Mouse (Mus musculus) neural tube, embryonic 11.5 days (tissue): ENCODE data around the gene Cpn1. TPM values are rescaled to one million over a fixed set of nuclear protein-coding genes. Genes with fewer than 3 reads are reported as not detected.
A peak's percentile ranks its signal among the peaks of the same experiment; 100 is the strongest.

Source experiments
- ATAC-seq: fragments of 200-750 bp; cut with Nextera tagmentation; 2 replicates; pipeline ENCODE4 v1.8.0; 2017; ENCODE audit warnings: moderate number of reproducible peaks, mild to moderate bottlenecking, moderate TSS enrichment, moderate library complexity; ENCODE audit not compliant: insufficient read depth, low FRiP score, low TSS enrichment
- DNase-seq: peaks from one replicate; pipeline ENCODE4 v3.0.0-alpha.2; 2015; ENCODE audit warnings: low spot score
- H3K27ac ChIP-seq: fragments of 300-500 bp; sonication (generic); 2 replicates; pipeline ENCODE4 v1.5.1; 2014; ENCODE audit warnings: low read depth, mild to moderate bottlenecking, low read length
- H3K27me3 ChIP-seq: fragments of 300-500 bp; sonication (generic); 2 replicates; pipeline ENCODE4 v1.6.1; 2014; ENCODE audit warnings: mild to moderate bottlenecking, low read length, mixed read lengths; ENCODE audit not compliant: control insufficient read depth, insufficient read depth
- H3K36me3 ChIP-seq: fragments of 300-500 bp; sonication (generic); 2 replicates; pipeline ENCODE4 v1.6.1; 2014; ENCODE audit warnings: mild to moderate bottlenecking, low read length, moderate library complexity, mixed read lengths; ENCODE audit not compliant: control insufficient read depth, insufficient read depth
- H3K4me1 ChIP-seq: fragments of 300-500 bp; sonication (generic); 2 replicates; pipeline ENCODE4 v1.6.1; 2014; ENCODE audit warnings: low read length, mixed read lengths; ENCODE audit not compliant: control insufficient read depth, insufficient read depth
- H3K4me2 ChIP-seq: fragments of 300-500 bp; sonication (generic); 2 replicates; pipeline ENCODE4 v1.6.1; 2014; ENCODE audit warnings: low read depth, mild to moderate bottlenecking, moderate library complexity
- H3K4me3 ChIP-seq: fragments of 300-500 bp; sonication (generic); 2 replicates; pipeline ENCODE4 v1.5.1; 2014; ENCODE audit warnings: low read depth, low read length
- H3K9ac ChIP-seq: fragments of 300-500 bp; sonication (generic); 2 replicates; pipeline ENCODE4 v1.6.1; 2014; ENCODE audit warnings: mild to moderate bottlenecking, low read length
- H3K9me3 ChIP-seq: fragments of 300-500 bp; sonication (generic); 2 replicates; pipeline ENCODE4 v1.6.1; 2016; ENCODE audit warnings: low read length; ENCODE audit not compliant: control insufficient read depth
- WGBS: fragments of 180-500 bp; shearing (Covaris S2); extraction: QIAGEN DNeasy Blood & Tissue Kit; methylation state at CpG from one replicate; pipeline ENCODE4 v1.1.7; 2014; 5-methylcytosine and 5-hydroxymethylcytosine counted together
- polyA plus RNA-seq: library from polyadenylated mRNA; unstranded; fragments of >200 nt; fragmentation: Nextera tagmentation; extraction: Ambion mirVana; gene quantifications from 2 replicates; pipeline ENCODE4 v1.2.1, GENCODE M21; 2014

Cpn1 gene
- 0.12 and 0.38 TPM in 2 replicates for polyA plus RNA-seq

- Histone ChIP-seq H3K4me1 (no peaks in the 10 kb centered on the region; the same call in 1 of the 2 replicates), H3K9ac (peak within 1 kb of the TSS; percentile 26; the same call in 1 of the 2 replicates), H3K4me2 (peak within 1 kb of the TSS; percentile 39), H3K36me3 (no peaks in the 10 kb centered on the region), H3K4me3 (no peak within 1 kb of the TSS), H3K27me3 (no peaks in the 10 kb centered on the region), H3K9me3 (no peaks in the 10 kb centered on the region), H3K27ac (no peak within 1 kb of the TSS)
- WGBS: 12% methylated on average over 30 of the region's 30 CpGs
- DNase-seq (peak; percentile 25), ATAC-seq (no peak)
Observed at GRCm38 (mm10) chr19:43986069-43986794, at the start of gene Cpn1. Gene Cpn1 (minus strand): TSS chr19:43986556.

GRCm38 (mm10) chr19:44033396-44033795 lies 47.0 kb upstream of the Cpn1 start:
- no peaks in the 10 kb centered on the region for H3K9me3 ChIP-seq
- H3K4me2 ChIP-seq: no peak overlapping the region
- no peaks in the 10 kb centered on the region for H3K27me3 ChIP-seq
- ATAC-seq: no peak
- no peak overlapping the region for H3K9ac ChIP-seq
- no peak for DNase-seq
- WGBS: 87% methylated on average over 5 of the region's 5 CpGs
- no peak overlapping the region for H3K27ac ChIP-seq
- H3K36me3 ChIP-seq: no peaks in the 10 kb centered on the region
- H3K4me3 ChIP-seq: no peak overlapping the region
- H3K4me1 ChIP-seq: no peaks in the 10 kb centered on the region

GRCm38 (mm10) chr19:44032046-44032744 lies 45.8 kb upstream of the Cpn1 start:
- H3K36me3 ChIP-seq: no peaks in the 10 kb centered on the region
- WGBS: 92% methylated on average over 11 of the region's 11 CpGs

GRCm38 (mm10) chr19:44030024-44030423 lies 43.7 kb upstream of the Cpn1 start:
- no peak for ATAC-seq
- Histone ChIP-seq H3K4me1 (no peaks in the 10 kb centered on the region), H3K36me3 (no peaks in the 10 kb centered on the region), H3K9me3 (no peaks in the 10 kb centered on the region), H3K4me2 (no peak overlapping the region), H3K27me3 (no peaks in the 10 kb centered on the region), H3K9ac (no peak overlapping the region), H3K27ac (no peak overlapping the region), H3K4me3 (no peak overlapping the region)
- WGBS: 92% methylated on average over 5 of the region's 5 CpGs
- DNase-seq: no peak

More at GRCm38 (mm10) chr19:44032046-44032744, 45.8 kb upstream of the Cpn1 start:
- H3K9ac ChIP-seq: no peak overlapping the region
- no peaks in the 10 kb centered on the region for H3K4me1 ChIP-seq
- no peak overlapping the region for H3K4me2 ChIP-seq
- H3K27ac ChIP-seq: no peak overlapping the region
- no peaks in the 10 kb centered on the region for H3K9me3 ChIP-seq
- no peaks in the 10 kb centered on the region for H3K27me3 ChIP-seq
- DNase-seq (no peak), ATAC-seq (no peak)
- no peak overlapping the region for H3K4me3 ChIP-seq

- Histone ChIP-seq H3K36me3 (no peaks in the 10 kb centered on the region), H3K27me3 (no peaks in the 10 kb centered on the region), H3K9ac (no peak within 1 kb of the TSS), H3K9me3 (no peaks in the 10 kb centered on the region), H3K4me2 (no peak within 1 kb of the TSS), H3K4me3 (no peak within 1 kb of the TSS), H3K4me1 (no peaks in the 10 kb centered on the region), H3K27ac (no peak within 1 kb of the TSS)
- no peak for ATAC-seq
- DNase-seq: no peak
- WGBS: 80% methylated on average over 8 of the region's 8 CpGs
Observed at GRCm38 (mm10) chr19:44028972-44029371, 42.6 kb upstream of the Cpn1 start, which contains the start of gene Cyp2c23. Gene Cyp2c23 (minus strand): TSS chr19:44029208.

- H3K9me3 ChIP-seq: no peaks in the 10 kb centered on the region
- DNase-seq (no peak), ATAC-seq (no peak)
- no peaks in the 10 kb centered on the region for H3K36me3 ChIP-seq
- no peak overlapping the region for H3K9ac ChIP-seq
- no peaks in the 10 kb centered on the region for H3K4me1 ChIP-seq
- no peak overlapping the region for H3K27ac ChIP-seq
- H3K4me3 ChIP-seq: no peak overlapping the region
- WGBS: 65% methylated on average over 8 of the region's 8 CpGs
- no peaks in the 10 kb centered on the region for H3K27me3 ChIP-seq
- H3K4me2 ChIP-seq: no peak overlapping the region
Observed at GRCm38 (mm10) chr19:44026956-44027530, 40.7 kb upstream of the Cpn1 start.

GRCm38 (mm10) chr19:44024921-44025585 lies 38.7 kb upstream of the Cpn1 start:
- no peak overlapping the region for H3K4me3 ChIP-seq
- H3K27me3 ChIP-seq: no peaks in the 10 kb centered on the region
- no peak overlapping the region for H3K27ac ChIP-seq
- H3K4me2 ChIP-seq: no peak overlapping the region
- no peaks in the 10 kb centered on the region for H3K4me1 ChIP-seq
- H3K36me3 ChIP-seq: no peaks in the 10 kb centered on the region
- no peaks in the 10 kb centered on the region for H3K9me3 ChIP-seq
- ATAC-seq (no peak), DNase-seq (no peak)
- 90% methylated on average over 13 of the region's 13 CpGs for WGBS
- H3K9ac ChIP-seq: no peak overlapping the region

- H3K4me2 ChIP-seq: no peak overlapping the region
- no peaks in the 10 kb centered on the region for H3K27me3 ChIP-seq
- no peaks in the 10 kb centered on the region for H3K9me3 ChIP-seq
- H3K36me3 ChIP-seq: no peaks in the 10 kb centered on the region
- H3K4me3 ChIP-seq: no peak overlapping the region
- ATAC-seq: no peak
- H3K9ac ChIP-seq: no peak overlapping the region
- WGBS: 73% methylated on average over 5 of the region's 5 CpGs
- DNase-seq: no peak
- no peak overlapping the region for H3K27ac ChIP-seq
- no peaks in the 10 kb centered on the region for H3K4me1 ChIP-seq
Observed at GRCm38 (mm10) chr19:44023066-44023465, 36.7 kb upstream of the Cpn1 start.
